11 mouse cellular contexts compared by ENCODE assay signal in genomic region chr9:107480477-107481069, GRCm38 (mm10). TPM values are rescaled to one million over a fixed set of nuclear protein-coding genes. Genes with fewer than 3 reads are reported as not detected.
DNase-seq lines count a peak whose midpoint lies in the region; ATAC-seq and TF ChIP-seq lines count a peak whose summit lies in the region.
"Had no signal": no experiment of that assay in that cellular context is flagged by ENCODE, and none has a peak within 500 bp of the region (broad histone marks: within the 10 kb centered on the region; RNA-seq: fewer than 3 reads in every experiment).

No protein-coding gene starts in this region.

- 8% methylated on average over 9 of the region's 9 CpGs for WGBS in embryonic facial prominence, embryonic 12.5 days
- 9% methylated on average over 9 of the region's 9 CpGs for WGBS in hindbrain, embryonic 13.5 days
- 7% methylated on average over 9 of the region's 9 CpGs for WGBS in midbrain, embryonic 14.5 days
- WGBS in thymus, adult 2 months = 50% methylated on average over 9 of the region's 9 CpGs
- 29% methylated on average over 9 of the region's 9 CpGs for WGBS in lung, adult 2 months

- no peaks in the 10 kb centered on the region for H3K9me3 ChIP-seq in embryonic facial prominence, embryonic 12.5 days
- no peaks in the 10 kb centered on the region for H3K9me3 ChIP-seq in hindbrain, embryonic 13.5 days
- H3K9me3 ChIP-seq in midbrain, embryonic 14.5 days (ENCODE audit: control insufficient read depth, low read length) = no peaks in the 10 kb centered on the region

- TF ChIP-seq POLR2A in thymus, adult 2 months (IDR thresholded peaks at IDR 0.05; ENCODE audit: control insufficient read depth, extremely low read depth, insufficient read depth, low read length, poor library complexity) = no peak
- TF ChIP-seq POLR2A in lung, adult 2 months (IDR thresholded peaks at IDR 0.05; ENCODE audit: borderline replicate concordance, extremely low read depth, low read depth, low read length) = no peak

- H3K27ac ChIP-seq in embryonic facial prominence, embryonic 12.5 days = peak overlapping the region; percentile 83
- H3K27ac ChIP-seq in hindbrain, embryonic 13.5 days = peak overlapping the region; percentile 91
- H3K27ac ChIP-seq in midbrain, embryonic 14.5 days (replicated peaks; ENCODE audit: low read depth, low read length) = peak overlapping the region; percentile 79
- no peak overlapping the region for H3K27ac ChIP-seq in thymus, adult 2 months (ENCODE audit: control insufficient read depth, insufficient read depth, low read length)

- peak; percentile 36 for DNase-seq in ZHBTc4 (ENCODE audit: low read depth, low spot score)
- DNase-seq in midbrain, embryonic 14.5 days = peak; percentile 35
- no peak for DNase-seq in thymus, adult 2 months
- DNase-seq in right cerebral cortex, postnatal 4 days = no peak
- no peak for DNase-seq in lung, adult 2 months
- no peak for DNase-seq in cerebellum, postnatal 10 days
- DNase-seq: cerebellum, adult 18-20 months; kidney, adult 8-10 months; thymus, postnatal 36 days had no signal

- H3K9ac ChIP-seq in embryonic facial prominence, embryonic 12.5 days = no peak overlapping the region
- H3K9ac ChIP-seq in hindbrain, embryonic 13.5 days = peak overlapping the region; percentile 53; the same call in 1 of the 2 replicates
- no peak overlapping the region for H3K9ac ChIP-seq in midbrain, embryonic 14.5 days (replicated peaks; ENCODE audit: low read length)

- H3K4me3 ChIP-seq in embryonic facial prominence, embryonic 12.5 days = no peak overlapping the region
- no peak overlapping the region for H3K4me3 ChIP-seq in hindbrain, embryonic 13.5 days
- no peak overlapping the region for H3K4me3 ChIP-seq in midbrain, embryonic 14.5 days (replicated peaks; ENCODE audit: low read depth, low read length)
- no peak overlapping the region for H3K4me3 ChIP-seq in thymus, adult 2 months (ENCODE audit: control insufficient read depth, insufficient read depth, low read length)
- no peak overlapping the region for H3K4me3 ChIP-seq in lung, adult 2 months (replicated peaks; ENCODE audit: extremely low read depth, low read depth, low read length)

- peak; percentile 62; the same call in 1 of the 2 replicates for ATAC-seq in embryonic facial prominence, embryonic 12.5 days (ENCODE audit: insufficient number of reproducible peaks, insufficient read depth, low FRiP score, low TSS enrichment)
- ATAC-seq in hindbrain, embryonic 13.5 days (ENCODE audit: low FRiP score) = no peak
- no peak for ATAC-seq in midbrain, embryonic 14.5 days (ENCODE audit: low FRiP score, low TSS enrichment)

- no peaks in the 10 kb centered on the region for H3K36me3 ChIP-seq in embryonic facial prominence, embryonic 12.5 days
- H3K36me3 ChIP-seq in hindbrain, embryonic 13.5 days = no peaks in the 10 kb centered on the region
- H3K36me3 ChIP-seq in midbrain, embryonic 14.5 days (ENCODE audit: control insufficient read depth, insufficient read depth, low read length) = no peaks in the 10 kb centered on the region
- H3K36me3 ChIP-seq in thymus, adult 2 months (ENCODE audit: control insufficient read depth, insufficient read depth, low read length) = no peaks in the 10 kb centered on the region

- H3K4me2 ChIP-seq in embryonic facial prominence, embryonic 12.5 days (replicated peaks) = peak overlapping the region; percentile 37
- no peak overlapping the region for H3K4me2 ChIP-seq in hindbrain, embryonic 13.5 days
- no peak overlapping the region for H3K4me2 ChIP-seq in midbrain, embryonic 14.5 days (ENCODE audit: low read length)

- TF ChIP-seq CTCF in thymus, adult 2 months (IDR thresholded peaks at IDR 0.05; ENCODE audit: borderline replicate concordance, control insufficient read depth, extremely low read depth, insufficient read depth, low read length, poor library complexity) = no peak
- no peak for TF ChIP-seq CTCF in lung, adult 2 months (IDR thresholded peaks at IDR 0.05; ENCODE audit: insufficient read depth, low read length)

- H3K4me1 ChIP-seq in embryonic facial prominence, embryonic 12.5 days = peaks cover 37% of the 10 kb centered on the region
- H3K4me1 ChIP-seq in hindbrain, embryonic 13.5 days (replicated peaks) = peaks cover 73% of the 10 kb centered on the region
- peaks cover 40% of the 10 kb centered on the region for H3K4me1 ChIP-seq in midbrain, embryonic 14.5 days (ENCODE audit: control insufficient read depth, insufficient read depth, low read length)
- no peaks in the 10 kb centered on the region for H3K4me1 ChIP-seq in thymus, adult 2 months (replicated peaks; ENCODE audit: control insufficient read depth, insufficient read depth, low read length)
- no peaks in the 10 kb centered on the region for H3K4me1 ChIP-seq in lung, adult 2 months (ENCODE audit: control insufficient read depth, insufficient read depth, low read length)

- H3K27me3 ChIP-seq in embryonic facial prominence, embryonic 12.5 days = 0 out of 2 replicates have a peak, but pooled peaks cover 4% of the 10 kb centered on the region
- H3K27me3 ChIP-seq in hindbrain, embryonic 13.5 days = no peaks in the 10 kb centered on the region
- no peaks in the 10 kb centered on the region for H3K27me3 ChIP-seq in midbrain, embryonic 14.5 days (ENCODE audit: control insufficient read depth, insufficient read depth, low read length)
- no peaks in the 10 kb centered on the region for H3K27me3 ChIP-seq in thymus, adult 2 months (ENCODE audit: control insufficient read depth, insufficient read depth, low read length)

RNA-seq across cellular contexts. Expression of gene Tmem115, which starts 53.2 kb away (rescaled TPM):
- 49.7 and 50.1 TPM in 2 replicates for polyA plus RNA-seq in embryonic facial prominence, embryonic 12.5 days (2016; fragmentation: Nextera tagmentation; extraction: Ambion mirVana)
- polyA plus RNA-seq in hindbrain, embryonic 13.5 days (2015; fragmentation: Nextera tagmentation; extraction: Ambion mirVana) = 44.7 and 46.0 TPM in 2 replicates
- polyA plus RNA-seq in midbrain, embryonic 14.5 days (2014; fragmentation: Nextera tagmentation; extraction: Ambion mirVana) = 50.9 and 51.7 TPM in 2 replicates
- polyA plus RNA-seq in thymus, adult 2 months (2012; rRNA removed) = 49.6 and 55.7 TPM in 2 replicates
- 57.6 and 59.4 TPM in 2 replicates for polyA plus RNA-seq in lung, adult 2 months (2012; rRNA removed)

Comparison
In these comparisons a context has a peak if more than half of its experiments do, and no peak if none do; other contexts are left out.
1. DNase-seq: peak in ZHBTc4 (single experiment) and midbrain, embryonic 14.5 days (single experiment); none in thymus, adult 2 months (single experiment), right cerebral cortex, postnatal 4 days (single experiment), lung, adult 2 months (single experiment) and cerebellum, postnatal 10 days (0 of 2).